Mouse (Mus musculus) adrenal gland, adult 8-10 months (tissue): ENCODE data around the gene Cfap57. TPM values are rescaled to one million over a fixed set of nuclear protein-coding genes. Genes with fewer than 3 reads are reported as not detected.
"Not testable (repeated sequence)": the region's sequence is repeated elsewhere in the genome, so short reads cannot be mapped to it uniquely, and the experiment has no call there.

Experiments
- DNase-seq: peaks from one replicate; pipeline ENCODE4 v3.0.0; 2022
- total RNA-seq, 4 experiments: library from RNA; stranded (reverse); gene quantifications; 2 replicates each; pipeline ENCODE4 v1.2.4; 2022

Cfap57 gene
- total RNA-seq, 4 experiments from 2014 or later, result 0.06 to 0.22 TPM; not detected in 2

DNA sequence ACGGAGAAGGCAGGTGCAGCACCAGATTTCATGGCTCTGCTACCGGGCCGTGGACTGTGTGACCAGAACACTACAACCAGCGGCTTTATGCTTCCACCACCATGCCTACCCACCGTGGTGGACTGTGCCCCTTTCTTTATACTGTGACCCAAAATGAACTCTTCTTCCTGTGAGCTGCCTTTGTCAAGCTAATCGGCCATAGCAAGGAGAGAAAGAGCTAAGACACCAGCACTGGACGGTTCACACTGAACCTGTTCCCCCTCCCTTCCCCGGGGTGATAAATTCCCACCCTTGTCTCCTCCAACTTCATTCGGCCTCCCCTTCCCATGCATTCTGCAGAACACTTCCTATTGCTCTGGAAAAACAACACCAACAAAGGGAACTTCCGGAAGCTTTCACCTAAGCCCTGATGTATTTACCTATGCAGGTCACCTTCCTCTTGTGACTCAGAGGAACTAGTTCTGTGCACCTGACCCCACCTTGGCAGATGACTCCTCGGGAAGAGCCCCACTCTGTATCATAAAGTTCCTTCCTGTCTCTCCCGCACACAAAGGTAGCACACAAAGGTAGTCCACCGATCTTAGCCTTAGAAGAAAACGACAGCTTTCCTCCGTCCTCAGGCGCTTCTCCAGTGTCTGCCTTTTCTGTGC lies 103.0 kb downstream of the Cfap57 start:
- no peak for DNase-seq

DNA sequence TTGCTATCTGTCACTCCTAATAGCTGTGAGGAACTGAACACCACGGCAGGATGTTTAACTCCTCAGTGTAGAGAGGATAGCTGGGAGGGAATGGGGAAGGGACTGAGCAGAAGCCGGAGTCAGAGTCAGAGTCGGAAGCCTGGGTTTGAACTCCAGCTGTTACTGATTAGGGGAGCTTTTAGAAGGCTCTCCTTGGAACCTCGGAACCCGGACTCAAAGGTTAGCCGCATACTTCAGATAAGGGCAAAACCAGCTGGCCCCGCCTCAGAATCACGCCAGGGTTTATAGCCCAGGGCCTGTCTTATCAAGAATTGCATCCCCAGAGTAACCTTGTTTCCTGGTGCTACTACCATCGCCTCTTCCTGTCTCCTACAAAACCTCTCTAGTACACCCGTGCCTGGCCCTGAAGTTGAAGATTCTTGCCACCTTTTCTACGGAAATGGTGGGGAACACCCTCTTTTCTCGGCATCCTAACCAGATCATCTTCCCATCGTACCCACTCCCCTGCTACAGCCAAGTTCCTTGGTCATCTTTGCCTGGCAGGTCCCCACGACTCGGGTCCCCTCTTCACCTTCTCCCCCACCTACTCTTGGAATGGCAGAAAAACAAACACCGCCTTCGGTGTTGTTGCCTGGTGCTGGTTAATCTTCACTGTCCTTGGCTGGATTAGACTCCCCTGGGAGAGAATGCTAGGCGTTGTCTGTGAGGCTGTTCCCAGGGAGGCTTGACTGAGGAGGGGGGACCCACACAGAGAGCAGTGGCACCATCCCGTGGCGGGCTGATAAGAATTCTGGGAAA lies 103.7 kb downstream of the Cfap57 start:
- no peak for DNase-seq

DNA sequence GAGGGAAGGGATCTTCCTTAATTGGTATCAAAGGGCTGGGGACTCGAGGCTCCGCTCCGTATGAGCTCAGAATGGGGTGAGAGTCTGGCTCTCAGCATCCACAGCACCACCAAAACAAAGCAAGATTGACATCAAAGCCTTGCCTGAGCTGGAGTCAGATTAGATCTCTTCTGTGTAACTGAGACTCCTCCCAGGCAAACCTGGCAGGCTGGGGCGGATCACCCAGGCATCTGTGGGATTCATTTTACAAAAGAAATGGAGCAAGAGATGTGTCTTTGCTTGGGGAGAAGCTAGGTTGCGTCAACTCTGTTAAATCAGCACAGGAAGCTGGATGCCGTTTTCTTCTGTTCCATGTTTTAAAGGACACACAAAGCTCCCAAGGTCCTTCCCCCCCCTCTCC lies 111.5 kb downstream of the Cfap57 start:
- DNase-seq, result no peak

DNA sequence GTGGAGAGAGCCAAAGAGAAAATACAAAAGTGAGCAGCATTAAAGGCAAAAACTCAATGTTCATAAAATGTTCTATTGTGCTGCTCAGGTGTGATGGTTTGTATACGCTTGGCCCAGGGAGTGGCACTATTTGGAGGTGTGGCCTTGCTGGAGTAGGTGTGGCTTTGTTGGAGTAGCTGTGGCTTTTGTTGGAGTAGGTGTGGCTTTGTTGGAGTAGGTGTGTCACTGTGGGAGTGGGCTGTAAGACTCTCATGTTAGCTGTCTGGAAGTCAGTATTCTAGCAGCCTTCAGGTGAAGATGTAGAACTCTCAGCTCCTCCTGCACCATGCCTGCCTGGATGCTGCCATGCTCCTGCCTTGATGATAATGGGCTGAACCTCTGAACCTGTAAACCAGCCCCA lies 113.4 kb downstream of the Cfap57 start:
- DNase-seq, result not testable (repeated sequence)

DNA sequence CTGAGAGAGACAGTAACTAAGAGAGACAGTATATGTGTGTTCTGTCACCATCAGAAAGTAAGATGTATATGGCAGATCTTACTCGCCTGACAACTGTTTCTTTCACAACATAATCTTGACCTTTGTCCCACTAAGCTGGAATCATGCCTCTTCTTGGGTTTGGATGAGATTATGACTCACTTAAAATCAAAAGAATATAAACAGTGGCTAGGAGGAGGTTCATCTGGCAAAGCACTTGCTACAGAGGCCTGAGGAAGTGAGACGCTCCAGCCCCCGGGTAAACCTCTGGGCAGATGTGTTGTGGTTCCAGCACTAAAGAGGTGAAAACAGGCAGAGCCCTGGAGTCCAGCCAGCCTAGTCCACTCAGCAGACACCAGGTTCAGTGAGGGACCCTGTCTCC lies 115.0 kb downstream of the Cfap57 start:
- no peak for DNase-seq

Other genes starting within 250 kb of the Cfap57 start
- 10 to 100 TPM; 22.4 to 45.1 (median 31.7) TPM for gene Szt2, start 211.5 kb downstream of the Cfap57 start, total RNA-seq
- 10 to 100 TPM; 61.3 to 67.6 (median 66.8) TPM for gene Med8, start 211.4 kb downstream of the Cfap57 start, total RNA-seq
- gene Elovl1, start 192.7 kb downstream of the Cfap57 start, total RNA-seq, result 100 to 1,000 TPM in 2 of 4 experiments, 10 to 100 TPM in 2; 73.8 to 108 (median 99.3) TPM
- gene Cdc20, start 183.4 kb downstream of the Cfap57 start, total RNA-seq, result 1 to 10 TPM; 2.7 to 4.8 (median 3.8) TPM
- under 1 TPM in 1 of 4 experiments, not detected in 3; 0.15 TPM for gene Mpl, start 163.3 kb downstream of the Cfap57 start, total RNA-seq
- 10 to 100 TPM; 30.0 to 53.6 (median 45.1) TPM for gene Tie1, start 130.7 kb downstream of the Cfap57 start, total RNA-seq
- not detected for gene 2610528J11Rik, start 93.8 kb downstream of the Cfap57 start, total RNA-seq
- not detected for gene Tmem125, start 76.7 kb downstream of the Cfap57 start, total RNA-seq
- 10 to 100 TPM; 69.8 to 83.0 (median 76.6) TPM for gene Ebna1bp2, start within 50 bp of the Cfap57 start, total RNA-seq
- gene Olfr62, start 38.2 kb upstream of the Cfap57 start, total RNA-seq, result not detected
- not detected for gene Olfr1342, start 72.0 kb upstream of the Cfap57 start, total RNA-seq
- gene Olfr1341, start 82.7 kb upstream of the Cfap57 start, total RNA-seq, result not detected
- not detected for gene Olfr1340, start 99.4 kb upstream of the Cfap57 start, total RNA-seq
- gene Olfr1339, start 111.4 kb upstream of the Cfap57 start, total RNA-seq, result not detected
- not detected for gene Olfr1338, start 138.0 kb upstream of the Cfap57 start, total RNA-seq
- not detected for gene Olfr1337, start 161.8 kb upstream of the Cfap57 start, total RNA-seq
- not detected for gene Olfr1335, start 189.2 kb upstream of the Cfap57 start, total RNA-seq
- gene Olfr1333, start 215.5 kb upstream of the Cfap57 start, total RNA-seq, result not detected
- not detected for gene Olfr1331, start 243.9 kb upstream of the Cfap57 start, total RNA-seq